Mouse (Mus musculus): ENCODE measurements around the gene Aip. TPM values are rescaled to one million over a fixed set of nuclear protein-coding genes. Genes with fewer than 3 reads are reported as not detected.
A peak's percentile ranks its signal among the peaks of the same experiment; 100 is the strongest.

Gene Aip
- polyA plus RNA-seq, 1 experiment from 2014 or later: 35.8 TPM

- peaks cover 6% of the 10 kb centered on the region; the same call in 1 of the 2 replicates for H3K36me3 ChIP-seq (replicated peaks)
- peaks cover 56% of the 10 kb centered on the region for H3K4me1 ChIP-seq (replicated peaks)
- H3K27ac ChIP-seq (replicated peaks): peak overlapping the region; percentile 99
- H3K4me3 ChIP-seq (replicated peaks): peak overlapping the region; percentile 74
- 71% methylated on average over 13 of the region's 13 CpGs for WGBS (ENCODE audit: insufficient replicate concordance)
- H3K27me3 ChIP-seq: peaks cover 41% of the 10 kb centered on the region
- peak overlapping the region; percentile 74; the same call in 1 of the 2 replicates for H3K9ac ChIP-seq
- no peaks in the 10 kb centered on the region for H3K9me3 ChIP-seq (replicated peaks)
- H3K4me2 ChIP-seq: peak overlapping the region; percentile 93
- no peak for ATAC-seq (ENCODE audit: insufficient read depth)
Observed at GRCm38 (mm10) chr19:4098426-4098825, 27.2 kb downstream of the Aip start.

GRCm38 (mm10) chr19:4097441-4097825, 28.2 kb downstream of the Aip start:
- Histone ChIP-seq H3K9ac (peak overlapping the region; percentile 74), H3K9me3 (replicated peaks) (no peaks in the 10 kb centered on the region), H3K36me3 (replicated peaks) (peaks cover 6% of the 10 kb centered on the region; the same call in 1 of the 2 replicates), H3K4me2 (peak overlapping the region; percentile 93), H3K27me3 (peaks cover 31% of the 10 kb centered on the region), H3K4me1 (replicated peaks) (peaks cover 63% of the 10 kb centered on the region), H3K27ac (replicated peaks) (peak overlapping the region; percentile 99), H3K4me3 (replicated peaks) (peak overlapping the region; percentile 74)
- WGBS (ENCODE audit: insufficient replicate concordance): 2% methylated on average over 21 of the region's 21 CpGs
- peak; percentile 76 for ATAC-seq (ENCODE audit: insufficient read depth)

- H3K9me3 ChIP-seq (replicated peaks): no peaks in the 10 kb centered on the region
- peaks cover 64% of the 10 kb centered on the region for H3K4me1 ChIP-seq (replicated peaks)
- H3K27me3 ChIP-seq: peaks cover 25% of the 10 kb centered on the region
- H3K9ac ChIP-seq: peak within 1 kb of the TSS; percentile 74
- peaks cover 6% of the 10 kb centered on the region; the same call in 1 of the 2 replicates for H3K36me3 ChIP-seq (replicated peaks)
- H3K27ac ChIP-seq (replicated peaks): peak within 1 kb of the TSS; percentile 99
- peak within 1 kb of the TSS; percentile 74 for H3K4me3 ChIP-seq (replicated peaks)
- peak; percentile 91 for ATAC-seq (ENCODE audit: insufficient read depth)
- peak within 1 kb of the TSS; percentile 93 for H3K4me2 ChIP-seq
- under 1% methylated on average over 65 of the region's 65 CpGs for WGBS (ENCODE audit: insufficient replicate concordance)
Observed at GRCm38 (mm10) chr19:4096642-4097440, 28.8 kb downstream of the Aip start, which contains the start of gene Cdk2ap2. Gene Cdk2ap2, plus strand, starts transcription at chr19:4097182.

- no peaks in the 10 kb centered on the region for H3K9me3 ChIP-seq (replicated peaks)
- no peak for ATAC-seq (ENCODE audit: insufficient read depth)
- H3K27ac ChIP-seq (replicated peaks): no peak overlapping the region
- H3K36me3 ChIP-seq (replicated peaks): peaks cover 6% of the 10 kb centered on the region; the same call in 1 of the 2 replicates
- peak overlapping the region; percentile 93 for H3K4me2 ChIP-seq
- 65% methylated on average over 3 of the region's 3 CpGs for WGBS (ENCODE audit: insufficient replicate concordance)
- peaks cover 55% of the 10 kb centered on the region for H3K4me1 ChIP-seq (replicated peaks)
- no peak overlapping the region for H3K9ac ChIP-seq
- peak overlapping the region; percentile 74 for H3K4me3 ChIP-seq (replicated peaks)
- peaks cover 15% of the 10 kb centered on the region for H3K27me3 ChIP-seq
Observed at GRCm38 (mm10) chr19:4095802-4096201, 29.9 kb downstream of the Aip start.

DNA sequence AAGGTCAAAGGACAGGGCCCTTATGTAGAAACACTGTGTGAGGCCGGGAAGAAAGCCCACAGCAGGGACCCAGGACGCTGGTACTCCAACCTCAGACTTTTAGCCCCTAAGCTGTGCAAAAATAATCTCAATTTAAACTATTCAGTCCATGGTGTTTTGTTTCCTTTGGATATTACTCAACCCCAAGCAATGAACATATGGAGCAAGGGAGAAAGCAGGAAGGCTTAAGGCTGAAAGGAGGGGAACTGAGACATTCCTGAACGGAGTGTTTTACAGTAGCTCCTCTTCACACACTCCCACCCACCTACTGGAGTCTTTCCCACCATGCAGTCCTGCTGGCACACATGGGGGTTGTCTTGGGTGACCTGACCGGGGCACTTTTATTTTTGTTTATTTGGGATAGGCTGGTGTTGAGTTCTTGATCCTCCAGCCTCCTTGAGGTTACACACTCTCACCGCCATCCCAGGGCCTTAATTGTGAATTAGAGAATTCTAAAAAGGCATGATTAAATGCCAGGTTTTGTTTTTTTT, 30.8 kb downstream of the Aip start:
- Histone ChIP-seq H3K9me3 (replicated peaks) (no peaks in the 10 kb centered on the region), H3K27me3 (peaks cover 5% of the 10 kb centered on the region), H3K36me3 (replicated peaks) (peaks cover 6% of the 10 kb centered on the region; the same call in 1 of the 2 replicates), H3K4me3 (replicated peaks) (no peak overlapping the region), H3K4me2 (no peak overlapping the region), H3K9ac (no peak overlapping the region), H3K4me1 (replicated peaks) (peaks cover 45% of the 10 kb centered on the region), H3K27ac (replicated peaks) (no peak overlapping the region)
- WGBS (ENCODE audit: insufficient replicate concordance): 74% methylated on average over 5 of the region's 5 CpGs
- ATAC-seq (ENCODE audit: insufficient read depth): no peak

DNA sequence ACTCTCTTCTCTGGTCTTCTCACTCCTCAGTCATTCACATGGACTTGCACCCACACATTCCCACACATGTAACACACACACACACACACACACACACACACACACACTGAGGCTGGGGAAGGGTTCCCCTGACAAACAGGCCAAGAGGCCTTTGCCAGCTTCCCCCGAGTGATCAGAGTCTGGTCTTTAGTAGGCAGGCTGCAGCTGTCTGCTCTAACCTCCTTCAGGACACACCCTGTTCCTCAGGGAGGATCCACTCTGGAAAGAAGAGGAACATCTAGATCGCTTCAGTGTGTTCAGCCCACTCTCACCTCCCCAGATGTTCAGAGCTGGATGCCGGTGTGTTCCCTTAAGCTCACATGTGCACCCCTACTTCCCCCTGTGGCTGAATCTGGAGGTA, 31.3 kb downstream of the Aip start:
- Histone ChIP-seq H3K27me3 (peaks cover 3% of the 10 kb centered on the region), H3K9ac (no peak overlapping the region), H3K27ac (replicated peaks) (no peak overlapping the region), H3K9me3 (replicated peaks) (no peaks in the 10 kb centered on the region), H3K4me2 (no peak overlapping the region), H3K4me3 (replicated peaks) (no peak overlapping the region), H3K36me3 (replicated peaks) (peaks cover 6% of the 10 kb centered on the region; the same call in 1 of the 2 replicates), H3K4me1 (replicated peaks) (peaks cover 40% of the 10 kb centered on the region)
- WGBS (ENCODE audit: insufficient replicate concordance): 69% methylated on average over 3 of the region's 3 CpGs
- no peak for ATAC-seq (ENCODE audit: insufficient read depth)

DNA sequence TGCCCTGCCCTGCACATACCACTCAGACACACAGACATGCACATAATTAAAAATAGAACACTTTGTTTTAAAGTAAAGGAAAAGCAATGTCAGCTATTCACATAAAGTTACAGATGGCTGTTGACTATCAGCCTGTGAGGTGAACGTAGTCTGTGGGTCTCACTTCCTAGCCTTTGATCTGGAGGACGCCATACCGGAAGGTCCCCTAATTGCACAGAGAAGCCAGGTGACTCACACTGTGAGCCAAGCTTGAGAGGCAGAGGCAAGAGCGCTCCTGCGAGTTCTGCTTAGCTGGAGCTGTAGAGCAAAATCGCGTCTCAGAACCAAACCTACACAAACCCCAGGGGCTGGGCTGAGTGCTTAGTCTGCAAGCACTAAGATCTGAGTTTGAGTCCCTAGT, 31.9 kb downstream of the Aip start:
- Histone ChIP-seq H3K4me1 (replicated peaks) (peaks cover 34% of the 10 kb centered on the region), H3K4me3 (replicated peaks) (no peak overlapping the region), H3K9ac (no peak overlapping the region), H3K36me3 (replicated peaks) (peaks cover 6% of the 10 kb centered on the region; the same call in 1 of the 2 replicates), H3K9me3 (replicated peaks) (no peaks in the 10 kb centered on the region), H3K27ac (replicated peaks) (no peak overlapping the region), H3K4me2 (no peak overlapping the region), H3K27me3 (peaks cover 9% of the 10 kb centered on the region)
- 76% methylated on average over 7 of the region's 7 CpGs for WGBS (ENCODE audit: insufficient replicate concordance)
- ATAC-seq (ENCODE audit: insufficient read depth): no peak

- H3K9me3 ChIP-seq (replicated peaks): no peaks in the 10 kb centered on the region
- H3K9ac ChIP-seq: no peak overlapping the region
- no peak overlapping the region for H3K4me3 ChIP-seq (replicated peaks)
- WGBS (ENCODE audit: insufficient replicate concordance): 45% methylated on average over 3 of the region's 3 CpGs
- ATAC-seq (ENCODE audit: insufficient read depth): no peak
- peaks cover 11% of the 10 kb centered on the region for H3K27me3 ChIP-seq
- H3K4me1 ChIP-seq (replicated peaks): peaks cover 30% of the 10 kb centered on the region
- H3K27ac ChIP-seq (replicated peaks): no peak overlapping the region
- H3K4me2 ChIP-seq: no peak overlapping the region
- H3K36me3 ChIP-seq (replicated peaks): no peaks in the 10 kb centered on the region
Observed at GRCm38 (mm10) chr19:4092750-4093149, 32.9 kb downstream of the Aip start.

- H3K4me1 ChIP-seq (replicated peaks): peaks cover 20% of the 10 kb centered on the region
- ATAC-seq (ENCODE audit: insufficient read depth): no peak
- H3K9me3 ChIP-seq (replicated peaks): no peaks in the 10 kb centered on the region
- H3K9ac ChIP-seq: no peak overlapping the region
- H3K36me3 ChIP-seq (replicated peaks): no peaks in the 10 kb centered on the region
- peaks cover 16% of the 10 kb centered on the region for H3K27me3 ChIP-seq
- H3K4me2 ChIP-seq: no peak overlapping the region
- 16% methylated on average over 2 of the region's 2 CpGs for WGBS (ENCODE audit: insufficient replicate concordance)
- H3K27ac ChIP-seq (replicated peaks): no peak overlapping the region
- no peak overlapping the region for H3K4me3 ChIP-seq (replicated peaks)
Observed at GRCm38 (mm10) chr19:4091383-4091782, 34.3 kb downstream of the Aip start.

GRCm38 (mm10) chr19:4090446-4090845, 35.2 kb downstream of the Aip start:
- no peak overlapping the region for H3K4me2 ChIP-seq
- peaks cover 23% of the 10 kb centered on the region for H3K27me3 ChIP-seq
- H3K9ac ChIP-seq: no peak overlapping the region
- ATAC-seq (ENCODE audit: insufficient read depth): no peak
- H3K9me3 ChIP-seq (replicated peaks): no peaks in the 10 kb centered on the region
- H3K36me3 ChIP-seq (replicated peaks): no peaks in the 10 kb centered on the region
- peaks cover 14% of the 10 kb centered on the region for H3K4me1 ChIP-seq (replicated peaks)
- 61% methylated on average over 3 of the region's 3 CpGs for WGBS (ENCODE audit: insufficient replicate concordance)
- no peak overlapping the region for H3K4me3 ChIP-seq (replicated peaks)
- H3K27ac ChIP-seq (replicated peaks): no peak overlapping the region

GRCm38 (mm10) chr19:4089128-4089527, 36.5 kb downstream of the Aip start:
- Histone ChIP-seq H3K27me3 (peaks cover 24% of the 10 kb centered on the region), H3K4me3 (replicated peaks) (no peak overlapping the region)

More at GRCm38 (mm10) chr19:4089128-4089527, 36.5 kb downstream of the Aip start:
- H3K4me1 ChIP-seq (replicated peaks): peaks cover 24% of the 10 kb centered on the region
- no peaks in the 10 kb centered on the region for H3K36me3 ChIP-seq (replicated peaks)
- no peak overlapping the region for H3K27ac ChIP-seq (replicated peaks)
- ATAC-seq (ENCODE audit: insufficient read depth): no peak
- WGBS (ENCODE audit: insufficient replicate concordance): 68% methylated on average over 6 of the region's 6 CpGs
- no peaks in the 10 kb centered on the region for H3K9me3 ChIP-seq (replicated peaks)
- no peak overlapping the region for H3K9ac ChIP-seq
- no peak overlapping the region for H3K4me2 ChIP-seq

Data from liver, embryonic 15.5 days (tissue).